Mouse (Mus musculus): ENCODE results near the gene Ap5z1.

GRCm38 (mm10) chr5:142458791-142459557 lies 4.8 kb upstream of the Ap5z1 start:
- TF ChIP-seq GATA1 (IDR thresholded peaks at IDR 0.05; ENCODE audit: borderline replicate concordance, low read length): no peak
- no peak for TF ChIP-seq FLI1 (IDR thresholded peaks at IDR 0.05; ENCODE audit: low read length)
